Mouse (Mus musculus) neural tube, embryonic 12.5 days (tissue): ENCODE results near the gene Tigd3. TPM values are rescaled to one million over a fixed set of nuclear protein-coding genes. Genes with fewer than 3 reads are reported as not detected.

Source experiments
- ATAC-seq: fragments of 200-750 bp; cut with Nextera tagmentation; 2 replicates; pipeline ENCODE4 v1.8.0; 2017; ENCODE audit warnings: low read depth, mild to moderate bottlenecking, moderate TSS enrichment, moderate library complexity; ENCODE audit not compliant: low FRiP score
- H3K27ac ChIP-seq: fragments of 300-500 bp; sonication (generic); 2 replicates; pipeline ENCODE4 v1.5.1; 2016
- H3K27me3 ChIP-seq: fragments of 300-500 bp; sonication (generic); replicated peaks from 2 replicates; pipeline ENCODE4 v1.6.1; 2016; ENCODE audit warnings: mild to moderate bottlenecking
- H3K36me3 ChIP-seq: fragments of 300-500 bp; sonication (generic); 2 replicates; pipeline ENCODE4 v1.6.1; 2016; ENCODE audit warnings: mild to moderate bottlenecking
- H3K4me1 ChIP-seq: fragments of 300-500 bp; sonication (generic); 2 replicates; pipeline ENCODE4 v1.6.1; 2016
- H3K4me2 ChIP-seq: fragments of 300-500 bp; sonication (generic); replicated peaks from 2 replicates; pipeline ENCODE4 v1.6.1; 2016; ENCODE audit warnings: mild to moderate bottlenecking
- H3K4me3 ChIP-seq: fragments of 300-500 bp; sonication (generic); 2 replicates; pipeline ENCODE4 v1.5.1; 2016
- H3K9ac ChIP-seq: fragments of 300-500 bp; sonication (generic); 2 replicates; pipeline ENCODE4 v1.6.1; 2016; ENCODE audit warnings: mild to moderate bottlenecking
- H3K9me3 ChIP-seq: fragments of 300-500 bp; sonication (generic); 2 replicates; pipeline ENCODE4 v1.6.1; 2016; ENCODE audit warnings: mild to moderate bottlenecking
- WGBS: fragments of 180-500 bp; shearing (Covaris S2); methylation state at CpG from one replicate; pipeline ENCODE4 v1.1.7; 2016; 5-methylcytosine and 5-hydroxymethylcytosine counted together
- polyA plus RNA-seq: library from polyadenylated mRNA; unstranded; fragments of >200 nt; fragmentation: Nextera tagmentation; extraction: Ambion mirVana; gene quantifications from 2 replicates; pipeline ENCODE4 v1.2.1, GENCODE M21; 2016

The Tigd3 gene
- polyA plus RNA-seq, 1 experiment from 2014 or later: 10.5 TPM

DNA sequence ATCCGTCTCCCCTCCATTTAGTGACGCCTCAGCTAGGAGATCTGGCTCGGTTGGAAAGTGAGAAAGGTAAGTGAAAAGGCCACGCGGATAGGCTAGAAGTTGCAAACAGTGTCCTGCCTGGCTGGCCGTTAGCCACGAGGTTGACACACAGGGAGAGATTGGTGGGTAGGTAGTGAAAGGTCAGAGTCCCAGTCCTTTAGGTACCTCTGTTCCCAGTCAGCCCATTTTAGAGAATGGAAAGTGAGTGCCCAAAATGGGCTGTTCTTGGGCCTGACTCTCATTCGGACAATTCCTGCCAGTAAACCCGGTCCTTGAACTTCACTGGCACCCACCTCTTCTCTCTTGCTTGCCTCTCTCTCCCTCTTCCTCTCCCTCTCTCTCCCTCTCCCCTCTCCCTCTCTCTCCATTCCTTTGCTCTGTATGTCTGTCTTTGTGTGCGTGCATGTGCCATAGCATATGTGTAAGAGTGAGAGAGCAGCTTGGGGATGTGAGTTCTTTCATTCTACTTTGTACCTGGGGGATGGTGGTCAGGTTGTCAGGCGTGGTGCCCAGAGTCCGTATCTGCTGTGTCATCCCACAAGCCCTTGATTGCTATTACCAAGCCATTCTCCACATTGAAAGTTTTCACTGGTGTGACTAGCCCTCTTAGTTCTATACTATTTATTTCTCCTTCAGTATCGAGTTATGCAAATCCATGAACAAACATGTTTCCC is 19.2 kb upstream of the Tigd3 start, which contains the start of gene Dpf2:
Gene Dpf2, minus strand, starts transcription at position 4 of the 713 bp plus-strand sequence.
- ATAC-seq: peak; percentile 65; the same call in 1 of the 2 replicates
- WGBS: 23% methylated on average over 13 of the region's 13 CpGs
- peak within 1 kb of the TSS; percentile 92 for H3K9ac ChIP-seq

DNA sequence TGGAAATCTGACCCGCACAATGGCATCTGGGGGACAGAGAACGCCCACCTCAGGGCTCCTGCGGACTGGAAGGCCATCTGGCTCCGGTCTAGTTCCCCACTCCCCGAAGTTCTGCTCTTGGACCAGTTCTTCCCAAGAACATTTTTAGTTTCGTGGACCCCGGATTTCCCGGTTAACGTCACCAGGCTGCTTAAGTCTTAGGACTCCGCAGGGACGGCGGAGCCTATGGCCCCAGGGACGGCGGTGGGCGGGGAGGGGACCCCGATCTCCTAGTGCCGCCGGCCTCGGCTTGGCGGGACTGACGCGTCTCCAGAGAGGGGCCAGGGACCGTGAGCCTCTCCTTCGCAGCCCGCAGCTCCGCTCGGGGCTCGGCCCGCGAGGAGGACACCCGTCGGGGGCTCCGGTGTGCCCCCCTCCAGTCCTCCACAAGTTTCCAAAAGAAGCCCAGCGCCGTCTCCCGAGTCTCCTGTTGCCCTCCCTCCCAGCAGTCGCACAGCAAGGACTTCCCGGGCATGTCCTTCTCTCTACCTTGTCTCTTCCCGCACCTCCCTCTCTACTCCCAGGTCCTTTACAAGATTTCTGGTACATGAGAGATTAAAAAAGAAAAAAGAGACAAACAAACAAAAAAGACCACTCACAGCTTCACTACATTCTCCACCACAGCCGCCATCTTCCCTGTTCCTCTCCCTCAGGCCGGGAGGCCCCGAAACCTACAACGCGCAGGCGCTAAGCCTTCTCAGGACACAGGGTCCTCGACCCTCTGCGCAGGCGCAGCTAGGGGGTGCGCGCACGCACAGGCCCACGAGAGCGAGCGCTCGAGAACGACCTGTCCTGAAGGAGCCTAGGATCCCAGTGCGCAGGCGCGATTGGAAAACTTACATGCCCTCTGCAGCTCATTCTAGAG is 18.4 kb upstream of the Tigd3 start:
- Histone ChIP-seq H3K27me3 (no peaks in the 10 kb centered on the region), H3K36me3 (peaks cover 18% of the 10 kb centered on the region; the same call in 1 of the 2 replicates), H3K4me3 (peak overlapping the region; percentile 96), H3K4me2 (peak overlapping the region; percentile 85), H3K4me1 (peaks cover 27% of the 10 kb centered on the region), H3K27ac (0 out of 2 replicates have a peak overlapping the region, but pooled peaks have one; percentile 6), H3K9me3 (no peaks in the 10 kb centered on the region), H3K9ac (peak overlapping the region; percentile 92)
- peak; percentile 94 for ATAC-seq
- under 1% methylated on average over 59 of the region's 59 CpGs for WGBS

More for the DNA sequence above, 19.2 kb upstream of the Tigd3 start, which contains the start of gene Dpf2:
- no peaks in the 10 kb centered on the region for H3K9me3 ChIP-seq
- H3K4me3 ChIP-seq: peak within 1 kb of the TSS; percentile 96
- peaks cover 27% of the 10 kb centered on the region for H3K4me1 ChIP-seq
- peaks cover 23% of the 10 kb centered on the region; the same call in 1 of the 2 replicates for H3K36me3 ChIP-seq
- 0 out of 2 replicates have a peak within 1 kb of the TSS, but pooled peaks have one; percentile 6 for H3K27ac ChIP-seq
- H3K4me2 ChIP-seq: peak within 1 kb of the TSS; percentile 85
- H3K27me3 ChIP-seq: no peaks in the 10 kb centered on the region

DNA sequence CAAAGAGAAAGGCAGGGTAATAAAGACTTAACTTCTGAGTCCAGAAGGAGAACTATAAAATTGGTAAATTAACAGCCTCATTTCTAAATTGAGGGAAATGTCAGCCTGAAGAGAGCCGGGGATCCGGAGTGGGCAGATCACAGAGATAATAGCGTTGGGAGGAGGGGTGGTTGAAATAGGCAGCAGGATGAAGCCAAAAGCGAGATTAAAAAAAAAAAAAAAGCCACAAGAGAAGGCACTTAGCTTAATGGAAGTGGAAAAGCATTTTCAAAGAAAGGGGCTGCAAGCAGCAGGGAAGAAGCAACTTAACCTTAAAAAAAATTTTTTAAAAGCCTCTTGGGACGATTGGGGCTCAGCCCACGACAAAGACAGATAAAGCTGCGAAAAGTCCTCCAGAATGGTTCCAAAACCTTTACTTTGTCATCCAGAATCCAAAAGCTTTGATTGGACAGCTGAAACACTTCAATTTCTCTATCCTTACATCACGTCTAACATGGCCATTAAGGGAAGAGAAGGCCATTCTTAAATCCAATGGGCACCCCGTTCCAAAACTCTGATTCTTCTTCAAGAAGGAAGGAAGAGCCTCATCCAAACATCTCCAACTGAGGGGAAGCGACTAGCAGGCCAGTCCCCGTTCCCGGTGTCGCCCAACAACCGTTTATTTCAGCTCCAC is 17.6 kb upstream of the Tigd3 start:
- WGBS: 7% methylated on average over 14 of the region's 14 CpGs
- H3K4me3 ChIP-seq: peak overlapping the region; percentile 96
- H3K27me3 ChIP-seq: no peaks in the 10 kb centered on the region
- H3K27ac ChIP-seq: no peak overlapping the region
- ATAC-seq: no peak
- peak overlapping the region; percentile 85 for H3K4me2 ChIP-seq
- peaks cover 24% of the 10 kb centered on the region for H3K36me3 ChIP-seq
- peak overlapping the region; percentile 92 for H3K9ac ChIP-seq
- peaks cover 27% of the 10 kb centered on the region for H3K4me1 ChIP-seq
- no peaks in the 10 kb centered on the region for H3K9me3 ChIP-seq

DNA sequence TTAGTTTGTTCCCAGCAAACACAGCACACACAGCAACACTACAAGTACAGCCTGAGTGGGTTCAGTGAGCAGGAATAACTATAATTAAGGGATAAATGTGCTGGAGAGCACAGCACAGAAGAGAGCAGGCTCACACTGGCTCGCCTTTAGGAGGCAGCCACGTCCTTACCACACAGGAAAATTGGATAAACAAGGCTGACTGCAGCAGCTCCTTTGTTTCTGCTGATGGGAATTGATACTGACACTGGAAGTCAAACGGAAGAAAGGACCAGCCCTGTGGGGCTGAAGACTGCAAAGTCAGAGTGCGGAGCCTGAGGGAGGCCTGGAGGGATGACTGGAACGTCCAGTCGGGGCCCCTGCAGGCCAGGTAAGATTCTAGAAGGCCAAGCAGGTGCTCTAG is 16.3 kb upstream of the Tigd3 start:
- Histone ChIP-seq H3K9me3 (no peaks in the 10 kb centered on the region), H3K4me2 (peak overlapping the region; percentile 85), H3K27me3 (no peaks in the 10 kb centered on the region), H3K9ac (peak overlapping the region; percentile 45), H3K4me3 (no peak overlapping the region; the same call in 1 of the 2 replicates), H3K27ac (no peak overlapping the region), H3K36me3 (peaks cover 35% of the 10 kb centered on the region), H3K4me1 (peaks cover 27% of the 10 kb centered on the region)
- 71% methylated on average over 6 of the region's 6 CpGs for WGBS
- ATAC-seq: no peak

DNA sequence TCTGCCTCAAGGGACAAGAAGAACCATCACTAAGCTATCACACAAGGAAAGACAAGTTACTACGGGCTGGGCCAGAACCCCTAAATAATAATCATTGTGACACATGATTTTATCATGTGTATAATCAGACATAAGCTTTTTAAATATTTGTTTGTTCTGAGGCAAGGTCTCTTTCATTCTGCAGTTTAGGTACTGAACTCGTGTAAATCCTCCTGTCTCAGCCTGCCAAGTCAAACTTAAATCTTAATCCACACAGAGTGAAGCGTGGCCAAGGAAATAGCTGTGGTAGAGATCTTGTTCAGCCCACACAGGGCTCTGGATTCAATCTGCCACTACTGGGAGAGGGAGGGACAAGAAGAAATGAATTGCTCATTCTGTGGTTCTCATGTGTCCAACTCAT is 13.3 kb upstream of the Tigd3 start:
- H3K27ac ChIP-seq: no peak overlapping the region
- peaks cover 22% of the 10 kb centered on the region for H3K4me1 ChIP-seq
- H3K27me3 ChIP-seq: no peaks in the 10 kb centered on the region
- WGBS: 91% methylated on average over 3 of the region's 3 CpGs
- no peak overlapping the region for H3K4me2 ChIP-seq
- no peak for ATAC-seq
- no peaks in the 10 kb centered on the region for H3K9me3 ChIP-seq
- no peak overlapping the region for H3K9ac ChIP-seq
- no peak overlapping the region for H3K4me3 ChIP-seq
- peaks cover 62% of the 10 kb centered on the region for H3K36me3 ChIP-seq

DNA sequence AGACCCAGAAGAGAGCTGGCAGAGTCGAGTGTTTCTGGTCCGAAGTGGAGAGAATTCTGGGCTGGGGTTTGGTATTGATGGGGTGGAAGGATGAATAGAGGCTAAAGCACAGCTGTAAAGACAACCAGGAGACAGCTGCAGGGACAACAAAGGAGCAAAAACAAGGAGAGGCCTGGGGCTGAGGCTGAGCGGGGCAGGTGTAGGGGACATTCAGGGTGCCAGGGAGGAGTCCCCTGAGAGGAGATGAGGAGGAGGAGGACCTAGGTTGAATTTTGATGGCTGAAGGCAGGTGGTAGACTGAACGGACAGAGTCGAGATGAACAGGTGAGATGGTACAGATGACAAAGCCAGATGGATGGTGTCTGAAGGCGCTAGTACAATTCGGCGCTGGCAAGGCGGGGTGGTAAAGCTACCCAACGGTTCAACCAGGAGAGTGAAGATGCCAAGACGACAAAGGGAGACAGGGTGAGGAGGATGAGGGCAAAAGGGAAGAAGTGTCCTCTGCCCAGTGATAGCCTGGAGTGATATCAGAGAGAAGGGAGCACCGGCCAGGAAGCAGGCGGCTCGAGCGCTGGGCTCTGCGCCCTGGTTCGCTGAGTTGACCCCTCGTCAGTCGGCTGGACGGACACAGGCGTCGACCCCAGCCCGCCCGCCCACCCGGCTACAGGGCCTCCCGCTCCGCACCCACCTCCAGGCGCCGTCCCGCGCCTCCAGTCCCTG is 507 bp downstream of the Tigd3 start:
- H3K9me3 ChIP-seq: no peaks in the 10 kb centered on the region
- peaks cover 27% of the 10 kb centered on the region for H3K36me3 ChIP-seq
- 7% methylated on average over 31 of the region's 31 CpGs for WGBS
- ATAC-seq: peak; percentile 60
- H3K9ac ChIP-seq: peak overlapping the region; percentile 89
- H3K27ac ChIP-seq: no peak overlapping the region
- peak overlapping the region; percentile 91 for H3K4me2 ChIP-seq
- peak overlapping the region; percentile 73 for H3K4me3 ChIP-seq
- H3K4me1 ChIP-seq: peaks cover 12% of the 10 kb centered on the region
- H3K27me3 ChIP-seq: no peaks in the 10 kb centered on the region

DNA sequence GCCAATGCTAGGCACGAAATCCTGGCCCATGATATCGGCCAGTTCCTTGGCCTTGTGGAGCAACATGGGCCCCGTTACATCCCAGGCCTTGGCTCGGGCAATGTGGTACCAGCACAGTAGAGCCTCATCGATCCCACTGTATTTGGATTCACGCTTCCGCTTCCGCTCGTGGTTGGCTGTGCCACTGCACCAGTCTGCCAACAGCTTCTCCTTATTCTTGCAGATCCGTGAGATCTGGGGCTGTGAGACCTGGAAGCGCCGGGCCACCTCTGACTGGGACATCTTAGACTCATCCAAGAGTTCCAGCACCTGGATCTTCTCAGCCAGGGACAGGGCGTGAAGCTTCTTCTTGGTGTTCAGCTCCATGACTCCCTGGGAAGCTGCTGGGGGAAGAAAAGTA is 1.2 kb downstream of the Tigd3 start:
- H3K36me3 ChIP-seq: peaks cover 23% of the 10 kb centered on the region
- H3K27me3 ChIP-seq: no peaks in the 10 kb centered on the region
- WGBS: 94% methylated on average over 13 of the region's 13 CpGs
- peak overlapping the region; percentile 73 for H3K4me3 ChIP-seq
- H3K9ac ChIP-seq: peak overlapping the region; percentile 89
- H3K4me1 ChIP-seq: peaks cover 12% of the 10 kb centered on the region
- H3K4me2 ChIP-seq: peak overlapping the region; percentile 91
- no peak overlapping the region for H3K27ac ChIP-seq
- no peak for ATAC-seq
- no peaks in the 10 kb centered on the region for H3K9me3 ChIP-seq

DNA sequence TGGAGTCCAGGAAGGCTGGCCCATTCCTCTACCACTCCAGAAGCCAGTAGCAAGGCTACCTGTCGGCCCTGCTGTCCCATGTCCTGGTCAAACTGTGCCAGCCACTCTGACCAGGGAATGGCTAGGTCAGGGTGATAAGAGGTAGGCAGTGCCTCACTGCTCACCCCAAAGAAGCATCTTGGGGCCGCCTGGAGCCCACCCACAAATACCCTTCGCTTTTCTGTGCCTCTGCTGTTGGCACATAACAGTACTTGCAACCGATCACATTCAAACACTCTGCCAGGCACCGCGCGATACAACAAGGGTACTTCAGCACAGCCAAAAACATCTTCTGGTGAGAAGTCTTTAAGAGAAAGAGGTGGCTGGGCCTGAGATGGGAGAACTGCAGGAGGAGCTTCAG is 1.7 kb downstream of the Tigd3 start:
- Histone ChIP-seq H3K9ac (no peak overlapping the region), H3K27ac (no peak overlapping the region), H3K4me3 (no peak overlapping the region), H3K27me3 (no peaks in the 10 kb centered on the region), H3K4me1 (peaks cover 12% of the 10 kb centered on the region), H3K9me3 (no peaks in the 10 kb centered on the region), H3K36me3 (peaks cover 21% of the 10 kb centered on the region), H3K4me2 (peak overlapping the region; percentile 91; the same call in 1 of the 2 replicates)
- WGBS: 93% methylated on average over 7 of the region's 7 CpGs
- ATAC-seq: no peak

DNA sequence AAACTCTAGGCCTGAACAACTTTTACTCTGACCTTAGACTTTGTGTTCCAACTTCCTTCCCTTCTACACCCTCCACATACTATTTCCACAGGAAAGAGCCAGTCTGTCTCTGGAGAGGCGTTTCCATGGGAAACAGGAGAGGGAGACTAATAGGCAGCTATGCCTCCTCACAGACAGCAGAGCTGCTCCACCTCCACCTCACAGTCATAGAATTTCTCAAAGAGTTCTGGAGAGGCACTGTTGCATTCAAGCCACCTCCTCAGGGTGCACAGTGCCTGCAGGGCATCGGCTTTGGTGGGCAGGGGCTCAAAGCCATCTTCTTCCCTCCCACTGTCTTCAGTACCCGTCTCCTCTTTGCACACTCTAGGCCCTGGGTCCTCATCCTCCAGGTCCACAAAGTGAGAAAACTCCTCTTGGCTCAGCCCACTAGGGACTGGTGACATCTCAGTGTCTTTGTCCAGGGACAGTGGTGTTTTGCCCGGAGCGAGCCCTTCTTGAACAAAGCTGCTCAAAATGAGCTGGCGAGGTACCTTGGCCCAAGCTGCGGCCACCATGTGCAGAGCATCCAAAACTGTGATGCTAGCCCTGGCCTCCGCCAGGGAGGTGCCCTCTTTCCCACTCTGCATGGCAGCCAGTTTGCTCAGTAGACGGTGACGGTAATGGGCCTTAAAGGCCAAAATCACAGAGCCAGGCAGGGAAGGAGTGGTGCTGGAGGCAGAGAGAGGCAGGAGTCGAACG is 2.3 kb downstream of the Tigd3 start:
- Histone ChIP-seq H3K36me3 (peaks cover 18% of the 10 kb centered on the region), H3K9ac (no peak overlapping the region), H3K4me3 (no peak overlapping the region), H3K27ac (no peak overlapping the region), H3K27me3 (no peaks in the 10 kb centered on the region), H3K4me1 (peaks cover 12% of the 10 kb centered on the region), H3K4me2 (no peak overlapping the region), H3K9me3 (no peaks in the 10 kb centered on the region)
- 94% methylated on average over 12 of the region's 12 CpGs for whole genome bisulfite sequencing
- no peak for ATAC-seq

DNA sequence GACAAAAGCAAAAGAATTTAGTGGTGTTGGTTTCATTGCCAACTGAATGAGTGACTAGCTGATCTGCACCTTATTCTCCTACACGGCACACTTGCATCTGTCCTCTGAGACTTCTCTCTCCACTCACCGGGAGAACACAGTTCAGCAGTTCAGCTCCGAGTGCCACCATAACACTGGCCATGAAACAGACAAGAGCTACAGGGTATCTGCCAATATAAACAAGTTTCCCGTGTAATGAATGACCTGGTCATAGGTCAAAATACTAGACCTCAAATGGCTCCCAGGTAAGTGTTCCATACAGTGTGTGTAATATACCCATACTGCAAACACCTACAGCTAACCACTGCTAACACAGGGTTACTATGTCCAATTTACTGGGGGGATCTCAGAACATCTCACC is 4.7 kb downstream of the Tigd3 start:
- no peak for ATAC-seq
- 77% methylated on average over 4 of the region's 4 CpGs for WGBS
- no peak overlapping the region for H3K4me2 ChIP-seq
- peaks cover 12% of the 10 kb centered on the region for H3K4me1 ChIP-seq
- H3K36me3 ChIP-seq: peaks cover 11% of the 10 kb centered on the region; the same call in 1 of the 2 replicates
- H3K27me3 ChIP-seq: no peaks in the 10 kb centered on the region
- no peak overlapping the region for H3K9ac ChIP-seq
- no peaks in the 10 kb centered on the region for H3K9me3 ChIP-seq
- no peak overlapping the region for H3K4me3 ChIP-seq
- no peak overlapping the region for H3K27ac ChIP-seq
